Mouse (Mus musculus): ENCODE results near the gene Stard5. TPM values are rescaled to one million over a fixed set of nuclear protein-coding genes. Genes with fewer than 3 reads are reported as not detected.

Gene Stard5
- polyA plus RNA-seq, 1 experiment from 2014 or later: 7.6 TPM

DNA sequence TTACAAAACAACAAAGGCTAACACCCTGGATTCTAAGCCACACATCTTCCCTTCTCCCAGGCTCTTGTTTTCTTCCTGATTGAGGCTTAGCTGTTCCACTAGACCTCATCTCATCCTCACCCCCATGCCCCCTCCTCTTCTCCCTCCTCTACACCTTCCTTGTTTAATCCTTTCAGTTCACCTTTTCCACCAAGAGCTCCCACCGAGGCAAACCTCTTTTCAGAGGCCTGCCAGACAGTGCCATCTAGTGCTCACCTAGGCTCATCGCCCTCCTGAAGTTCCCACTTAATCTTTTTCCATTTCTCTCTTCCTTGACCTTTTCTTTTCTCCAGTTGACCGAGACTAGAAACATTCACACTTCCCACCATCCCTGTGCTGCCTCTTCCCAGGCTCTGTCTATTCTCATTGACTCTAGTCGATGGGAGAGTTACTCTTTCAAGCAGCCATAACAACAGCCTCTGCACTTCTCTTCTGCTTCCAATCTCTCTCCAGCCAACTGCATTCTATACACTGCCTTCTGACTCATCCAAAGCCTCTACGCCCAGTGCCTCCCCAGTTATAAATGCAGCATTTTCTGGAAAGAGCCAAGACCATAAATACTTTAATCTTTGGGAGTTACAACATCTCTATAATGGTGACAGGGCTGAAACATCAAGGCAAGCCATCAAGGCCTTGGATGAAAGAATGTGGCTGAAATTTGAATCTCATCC lies 43.9 kb downstream of the Stard5 start:
- WGBS (ENCODE audit: insufficient replicate concordance): 24% methylated on average over 5 of the region's 5 CpGs
- H3K27me3 ChIP-seq (replicated peaks): no peaks in the 10 kb centered on the region
- no peak for ATAC-seq
- no peaks in the 10 kb centered on the region for H3K36me3 ChIP-seq
- no peak overlapping the region for H3K4me2 ChIP-seq
- H3K4me1 ChIP-seq: no peaks in the 10 kb centered on the region
- no peak overlapping the region for H3K4me3 ChIP-seq
- H3K27ac ChIP-seq: no peak overlapping the region
- no peaks in the 10 kb centered on the region for H3K9me3 ChIP-seq (replicated peaks)
- no peak overlapping the region for H3K9ac ChIP-seq

DNA sequence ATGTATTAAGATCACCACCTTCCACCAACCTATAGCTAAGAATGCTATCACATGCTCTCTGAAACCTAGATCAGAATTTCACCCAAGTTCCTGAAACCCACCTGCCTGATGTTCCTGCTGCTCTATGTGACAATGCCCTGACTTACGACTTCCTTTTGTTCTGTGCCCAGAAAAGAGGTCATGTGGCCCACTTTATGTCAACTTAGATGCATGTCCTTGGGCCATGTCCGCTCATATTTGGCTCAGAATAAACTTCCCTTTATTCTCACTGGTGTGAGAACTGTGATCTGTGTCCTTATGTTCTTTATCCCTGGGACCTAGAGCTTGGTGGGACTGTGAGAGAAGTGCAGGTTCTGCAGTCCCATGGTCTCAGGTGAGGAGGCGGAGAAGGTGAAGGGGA lies 45.5 kb downstream of the Stard5 start:
- Histone ChIP-seq H3K27me3 (replicated peaks) (no peaks in the 10 kb centered on the region), H3K9ac (no peak overlapping the region), H3K9me3 (replicated peaks) (no peaks in the 10 kb centered on the region), H3K36me3 (no peaks in the 10 kb centered on the region), H3K4me2 (no peak overlapping the region), H3K27ac (no peak overlapping the region), H3K4me1 (no peaks in the 10 kb centered on the region), H3K4me3 (no peak overlapping the region)
- no peak for ATAC-seq
- WGBS (ENCODE audit: insufficient replicate concordance): 57% methylated on average over 3 of the region's 3 CpGs

DNA sequence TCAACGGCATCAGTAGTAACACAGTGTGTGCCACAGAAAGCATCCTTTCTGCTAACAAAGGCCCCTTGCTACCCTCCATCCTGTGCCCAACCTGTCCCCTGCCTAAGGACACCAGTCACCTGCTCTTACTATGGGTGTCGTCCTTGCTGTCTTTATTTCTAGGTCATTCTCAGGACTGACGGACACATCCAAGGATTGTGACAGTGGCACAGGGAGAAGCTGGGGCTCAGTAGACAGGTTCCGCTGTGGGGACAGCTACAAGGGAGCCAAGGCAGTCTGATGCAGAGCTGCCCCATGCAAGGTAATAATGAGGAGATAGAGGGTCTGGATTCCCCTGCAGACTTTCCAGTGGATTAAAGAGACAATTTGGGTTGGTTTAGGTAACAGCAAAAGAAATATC lies 46.7 kb downstream of the Stard5 start:
- no peak for ATAC-seq
- H3K4me2 ChIP-seq: no peak overlapping the region
- no peaks in the 10 kb centered on the region for H3K27me3 ChIP-seq (replicated peaks)
- 67% methylated on average over 4 of the region's 4 CpGs for WGBS (ENCODE audit: insufficient replicate concordance)
- no peaks in the 10 kb centered on the region for H3K4me1 ChIP-seq
- H3K9me3 ChIP-seq (replicated peaks): no peaks in the 10 kb centered on the region
- no peak overlapping the region for H3K27ac ChIP-seq
- no peak overlapping the region for H3K9ac ChIP-seq
- no peaks in the 10 kb centered on the region for H3K36me3 ChIP-seq
- H3K4me3 ChIP-seq: no peak overlapping the region

DNA sequence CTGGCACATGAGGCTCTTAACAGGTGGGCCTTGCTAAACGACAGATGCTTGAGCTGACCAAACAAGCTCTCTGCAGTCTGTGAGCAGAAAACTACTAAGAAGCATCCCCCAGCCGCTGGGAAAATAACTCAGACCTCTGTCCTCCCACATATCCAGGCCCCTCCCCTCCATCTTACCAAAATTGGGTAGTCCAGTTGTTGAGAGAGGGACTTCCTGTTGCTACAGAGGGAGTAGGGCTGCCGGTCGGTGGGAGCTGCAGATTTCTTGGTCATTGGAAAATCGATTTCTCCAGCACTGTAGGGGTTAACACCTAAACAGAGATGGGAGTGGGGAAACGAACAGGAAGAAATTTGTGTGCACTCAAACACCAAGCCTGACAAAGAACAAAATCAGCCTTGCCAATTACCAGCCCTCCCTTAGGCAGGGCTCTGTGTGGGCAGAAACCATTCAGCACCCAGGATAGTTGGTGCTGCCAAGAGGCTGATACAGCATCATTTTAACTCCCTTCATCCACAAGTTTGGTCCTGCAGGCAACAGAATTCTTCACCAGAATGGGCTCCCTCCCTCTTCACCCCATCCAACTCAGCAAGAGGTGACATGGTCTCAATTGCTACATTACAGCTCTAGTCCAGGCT lies 51.0 kb downstream of the Stard5 start:
- 30% methylated on average over 6 of the region's 6 CpGs for WGBS (ENCODE audit: insufficient replicate concordance)

DNA sequence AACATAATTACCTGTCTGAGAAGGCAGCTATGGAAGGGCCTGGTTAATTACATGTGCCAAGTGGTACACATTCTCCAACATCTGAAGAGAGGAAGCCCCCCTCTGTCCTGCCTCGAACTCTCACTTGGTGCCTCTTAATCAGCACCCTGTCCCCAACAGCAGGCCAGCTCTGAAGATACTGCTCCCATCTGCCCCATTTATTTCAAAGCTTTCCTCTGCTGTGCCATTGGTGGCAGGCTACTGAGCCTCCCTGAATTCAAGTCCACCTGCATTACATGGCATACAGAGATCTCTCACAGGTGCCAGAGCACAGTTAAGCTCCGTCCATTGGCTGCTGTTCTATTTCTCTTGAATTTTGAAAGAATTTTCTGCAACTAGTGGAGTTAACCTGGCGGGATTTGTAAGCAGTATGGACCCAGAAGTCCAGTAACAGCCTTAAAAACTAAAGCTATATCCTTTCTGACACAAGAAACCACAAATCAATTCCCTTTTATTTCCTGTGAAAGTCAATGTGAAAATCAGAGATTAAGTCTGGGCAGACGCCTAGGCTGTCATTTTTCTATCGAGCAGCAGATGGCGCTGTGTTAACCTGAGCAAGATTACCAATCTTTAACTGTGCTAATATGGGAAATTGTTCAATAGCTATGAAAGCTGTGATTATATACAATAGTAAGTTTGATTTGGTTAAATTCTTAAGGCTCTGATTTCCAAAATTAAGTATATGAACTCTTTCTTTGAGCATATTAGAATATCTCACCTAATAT lies 63.9 kb downstream of the Stard5 start:
- no peak overlapping the region for H3K4me2 ChIP-seq
- no peaks in the 10 kb centered on the region for H3K36me3 ChIP-seq
- H3K4me1 ChIP-seq: no peaks in the 10 kb centered on the region
- no peak for ATAC-seq
- no peaks in the 10 kb centered on the region for H3K9me3 ChIP-seq (replicated peaks)
- no peak overlapping the region for H3K9ac ChIP-seq
- no peak overlapping the region for H3K4me3 ChIP-seq
- H3K27ac ChIP-seq: no peak overlapping the region
- WGBS (ENCODE audit: insufficient replicate concordance): 23% methylated on average over 6 of the region's 6 CpGs
- H3K27me3 ChIP-seq (replicated peaks): no peaks in the 10 kb centered on the region

More for the DNA sequence above, 51.0 kb downstream of the Stard5 start:
- Histone ChIP-seq H3K9ac (no peak overlapping the region), H3K9me3 (replicated peaks) (no peaks in the 10 kb centered on the region), H3K4me2 (no peak overlapping the region), H3K27ac (no peak overlapping the region), H3K27me3 (replicated peaks) (no peaks in the 10 kb centered on the region), H3K4me1 (no peaks in the 10 kb centered on the region), H3K4me3 (no peak overlapping the region), H3K36me3 (no peaks in the 10 kb centered on the region)
- ATAC-seq: no peak

DNA sequence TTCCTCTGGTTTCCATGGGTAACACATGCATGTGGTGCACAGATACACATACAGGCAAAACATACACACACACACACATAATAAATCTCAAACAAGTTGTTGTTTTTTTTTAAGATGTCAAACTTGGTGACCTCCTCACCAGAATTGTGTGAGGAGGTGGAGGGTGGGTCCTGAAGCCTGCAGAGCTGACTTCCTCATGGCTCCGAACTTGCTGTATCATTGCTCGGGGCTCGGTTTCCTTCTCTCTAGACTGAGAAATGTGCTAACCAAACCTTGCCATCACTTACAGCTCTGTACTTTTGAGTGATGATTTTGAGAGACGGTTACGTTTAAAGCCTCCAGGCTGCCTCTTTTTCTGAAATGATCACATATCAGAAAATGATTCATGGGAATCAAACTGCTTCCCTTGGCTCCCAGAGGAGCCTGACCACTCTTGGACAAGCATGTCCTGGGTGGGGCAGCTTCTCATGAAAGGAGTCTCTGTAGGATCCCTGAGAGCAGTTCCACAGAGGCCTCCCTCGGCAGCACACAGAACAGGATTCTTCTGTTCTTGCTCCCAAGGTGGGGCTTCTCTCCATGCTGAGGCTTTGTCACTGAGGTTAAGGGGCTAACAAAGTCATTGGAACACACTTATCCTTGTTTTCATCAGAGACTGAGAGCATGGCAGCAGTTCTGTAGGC lies 67.4 kb downstream of the Stard5 start:
- no peaks in the 10 kb centered on the region for H3K4me1 ChIP-seq
- no peak overlapping the region for H3K4me3 ChIP-seq
- H3K27me3 ChIP-seq (replicated peaks): no peaks in the 10 kb centered on the region
- no peak overlapping the region for H3K9ac ChIP-seq
- no peak overlapping the region for H3K4me2 ChIP-seq
- H3K9me3 ChIP-seq (replicated peaks): no peaks in the 10 kb centered on the region
- ATAC-seq: no peak
- WGBS (ENCODE audit: insufficient replicate concordance): 37% methylated on average over 6 of the region's 6 CpGs
- no peaks in the 10 kb centered on the region for H3K36me3 ChIP-seq
- H3K27ac ChIP-seq: no peak overlapping the region

Other genes starting within 250 kb of the Stard5 start
- gene Tmc3, start 47.0 kb upstream of the Stard5 start, polyA plus RNA-seq (2016; fragmentation: Nextera tagmentation; extraction: Ambion mirVana): 0.23 and 0.46 TPM in 2 replicates
- gene Il16, start 113.8 kb downstream of the Stard5 start, polyA plus RNA-seq (2016; fragmentation: Nextera tagmentation; extraction: Ambion mirVana): 4.7 and 5.2 TPM in 2 replicates
- gene Cfap161, start 162.9 kb downstream of the Stard5 start, polyA plus RNA-seq (2016; fragmentation: Nextera tagmentation; extraction: Ambion mirVana): not detected in 2 replicates

Data from liver, embryonic 12.5 days (tissue).